Mouse (Mus musculus): ENCODE data around the gene Dusp23.

Dusp23 gene

GRCm38 (mm10) chr1:172619235-172619634 lies 13.5 kb downstream of the Dusp23 start:
- DNase-seq: peak; percentile 64 to 69

- DNase-seq: no peak
These were observed 14.6 kb downstream of the Dusp23 start for GRCm38 (mm10) chr1:172618141-172618540.

- no peak for DNase-seq
These were observed 15.2 kb downstream of the Dusp23 start for GRCm38 (mm10) chr1:172617365-172618076.

GRCm38 (mm10) chr1:172616537-172617300 lies 16.0 kb downstream of the Dusp23 start:
- no peak for DNase-seq

GRCm38 (mm10) chr1:172615412-172615811 lies 17.4 kb downstream of the Dusp23 start:
- DNase-seq: no peak

- DNase-seq: no peak
These were observed 18.1 kb downstream of the Dusp23 start for GRCm38 (mm10) chr1:172614654-172615053.

- no peak for DNase-seq
These were observed 20.0 kb downstream of the Dusp23 start for GRCm38 (mm10) chr1:172612745-172613144.

- no peak for DNase-seq
These were observed 21.5 kb downstream of the Dusp23 start for GRCm38 (mm10) chr1:172611304-172611703.

GRCm38 (mm10) chr1:172602326-172602725 lies 30.4 kb downstream of the Dusp23 start, which contains the start of gene Fcrl6:
Gene Fcrl6 (minus strand): TSS chr1:172602551.
- no peak for DNase-seq

- DNase-seq: peak; percentile 25 to 37
These were observed 38.3 kb downstream of the Dusp23 start for GRCm38 (mm10) chr1:172594495-172594894.

GRCm38 (mm10) chr1:172593956-172594355 lies 38.8 kb downstream of the Dusp23 start:
- DNase-seq: no peak

- DNase-seq: no peak
These were observed 39.4 kb downstream of the Dusp23 start for GRCm38 (mm10) chr1:172593321-172593720.

- peak; percentile 42 to 49 for DNase-seq
These were observed 42.4 kb downstream of the Dusp23 start, which contains the start of gene Slamf8 for GRCm38 (mm10) chr1:172590385-172590784. Gene Slamf8 (minus strand): TSS chr1:172590568.

- DNase-seq: no peak
These were observed 46.9 kb downstream of the Dusp23 start for GRCm38 (mm10) chr1:172585612-172586567.

GRCm38 (mm10) chr1:172585026-172585425 lies 47.7 kb downstream of the Dusp23 start:
- no peak for DNase-seq

GRCm38 (mm10) chr1:172584271-172584670 lies 48.5 kb downstream of the Dusp23 start:
- DNase-seq: no peak

- DNase-seq: no peak
These were observed 50.3 kb downstream of the Dusp23 start for GRCm38 (mm10) chr1:172582436-172582835.

Data from lung, adult 18-20 months (tissue).